Mouse (Mus musculus) neural tube, embryonic 14.5 days (tissue): ENCODE data around the gene Gm10600. TPM values are rescaled to one million over a fixed set of nuclear protein-coding genes. Genes with fewer than 3 reads are reported as not detected.
"Not testable (repeated sequence)": the region's sequence is repeated elsewhere in the genome, so short reads cannot be mapped to it uniquely, and the experiment has no call there.

ENCODE experiments used
- ATAC-seq: fragments of 200-750 bp; cut with Nextera tagmentation; 2 replicates; pipeline ENCODE4 v1.8.0; 2017; ENCODE audit warnings: low read depth, mild to moderate bottlenecking, moderate TSS enrichment, moderate library complexity
- H3K27ac ChIP-seq: fragments of 300-500 bp; sonication (generic); 2 replicates; pipeline ENCODE4 v1.5.1; 2014; ENCODE audit warnings: low read depth, mild to moderate bottlenecking, control low read depth, low read length, moderate library complexity, mixed read lengths
- H3K27me3 ChIP-seq: fragments of 300-500 bp; sonication (generic); 2 replicates; pipeline ENCODE4 v1.6.1; 2014; ENCODE audit warnings: low read length; ENCODE audit not compliant: control insufficient read depth, insufficient read depth
- H3K36me3 ChIP-seq: fragments of 300-500 bp; sonication (generic); 2 replicates; pipeline ENCODE4 v1.6.1; 2014; ENCODE audit warnings: low read length, mixed read lengths; ENCODE audit not compliant: control insufficient read depth, insufficient read depth
- H3K4me1 ChIP-seq: fragments of 300-500 bp; sonication (generic); 2 replicates; pipeline ENCODE4 v1.6.1; 2014; ENCODE audit warnings: low read length; ENCODE audit not compliant: control insufficient read depth, insufficient read depth
- H3K4me2 ChIP-seq: fragments of 300-500 bp; sonication (generic); 2 replicates; pipeline ENCODE4 v1.6.1; 2014; ENCODE audit warnings: mild to moderate bottlenecking, low read depth, low read length, control low read depth
- H3K4me3 ChIP-seq: fragments of 300-500 bp; sonication (generic); 2 replicates; pipeline ENCODE4 v1.5.1; 2014; ENCODE audit warnings: low read depth, low read length, control low read depth, mixed read lengths
- H3K9ac ChIP-seq: fragments of 300-500 bp; sonication (generic); replicated peaks from 2 replicates; pipeline ENCODE4 v1.6.1; 2014; ENCODE audit warnings: low read depth, mild to moderate bottlenecking, control low read depth, low read length, mixed read lengths
- H3K9me3 ChIP-seq: fragments of 300-500 bp; sonication (generic); 2 replicates; pipeline ENCODE4 v1.6.1; 2016; ENCODE audit warnings: low read length; ENCODE audit not compliant: control insufficient read depth
- WGBS: fragments of 180-500 bp; shearing (Covaris S2); extraction: QIAGEN DNeasy Blood & Tissue Kit; methylation state at CpG from one replicate; pipeline ENCODE4 v1.1.7; 2014; 5-methylcytosine and 5-hydroxymethylcytosine counted together
- polyA plus RNA-seq: library from polyadenylated mRNA; unstranded; fragments of >200 nt; fragmentation: Nextera tagmentation; extraction: Ambion mirVana; gene quantifications from 2 replicates; pipeline ENCODE4 v1.2.1, GENCODE M21; 2014

The Gm10600 gene
- 0.20 TPM in 1 of 2 replicates, not detected in the other for polyA plus RNA-seq

DNA sequence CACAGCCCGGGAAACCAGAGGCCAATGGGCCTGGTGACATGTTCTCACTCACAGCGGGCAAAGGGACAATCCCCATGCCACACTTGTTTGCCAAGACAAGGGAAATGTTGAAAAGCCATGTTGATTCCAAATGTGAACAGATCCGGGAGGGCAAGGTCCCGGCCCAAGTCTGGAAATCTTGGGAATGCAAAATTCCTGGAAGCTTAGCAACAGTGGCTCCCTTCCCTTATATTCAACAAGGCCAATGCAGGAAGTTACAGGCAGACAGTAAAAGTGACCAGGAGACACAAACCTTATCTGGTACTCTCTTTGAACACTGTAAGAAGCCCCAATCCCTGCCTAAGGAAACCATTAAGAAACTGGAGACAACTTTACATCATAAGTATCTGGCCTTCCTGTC lies at the start of gene Gm10600:
TSS of gene Gm10600 (plus strand) at position 301 of the 400 bp plus-strand sequence.
- H3K9me3 ChIP-seq, H3K27me3 ChIP-seq, H3K4me3 ChIP-seq, H3K36me3 ChIP-seq, ATAC-seq, H3K9ac ChIP-seq, H3K4me2 ChIP-seq, H3K27ac ChIP-seq, H3K4me1 ChIP-seq: not testable (repeated sequence)
- WGBS: no CpG with 5 or more reads among the region's 4 CpGs

DNA sequence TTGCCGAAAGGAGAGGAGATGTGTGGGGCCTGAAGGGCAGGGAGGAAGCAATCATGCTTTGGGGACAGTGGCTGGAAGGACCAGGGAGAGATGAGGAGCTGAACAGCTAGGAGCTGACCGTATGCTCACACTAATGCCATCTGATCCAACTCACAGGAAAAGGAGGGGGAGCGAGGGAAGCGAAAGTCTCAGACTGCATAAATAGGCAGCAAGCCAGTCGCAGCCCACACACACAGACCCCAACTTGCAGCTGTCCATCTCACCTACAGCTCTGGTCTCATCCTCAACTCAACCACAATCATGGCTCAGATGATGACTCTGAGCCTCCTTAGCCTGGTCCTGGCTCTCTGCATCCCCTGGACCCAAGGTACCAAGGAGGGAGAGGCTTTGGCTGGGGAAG lies 15.0 kb downstream of the Gm10600 start, which contains the start of gene Ccl21b:
TSS of gene Ccl21b (plus strand) at position 301 of the 400 bp plus-strand sequence.
- not testable (repeated sequence) for H3K4me3 ChIP-seq, H3K27ac ChIP-seq, H3K9me3 ChIP-seq, H3K36me3 ChIP-seq, H3K27me3 ChIP-seq, H3K4me2 ChIP-seq, H3K4me1 ChIP-seq, H3K9ac ChIP-seq, ATAC-seq
- WGBS: no CpG with 5 or more reads among the region's 5 CpGs

Other genes starting within 250 kb of the Gm10600 start
- gene Gm21093, start 205.9 kb upstream of the Gm10600 start, polyA plus RNA-seq: 1.4 and 1.6 TPM in 2 replicates
- gene Gm3893, start 149.4 kb upstream of the Gm10600 start, polyA plus RNA-seq: not detected in 2 replicates
- gene Gm13304, start 125.8 kb upstream of the Gm10600 start, polyA plus RNA-seq: not detected in 2 replicates
- 3.1 and 3.8 TPM in 2 replicates for gene Gm13306, start 87.2 kb upstream of the Gm10600 start, polyA plus RNA-seq
- gene Gm13305, start 72.0 kb upstream of the Gm10600 start, polyA plus RNA-seq: 0.50 TPM in 1 of 2 replicates, not detected in the other
- gene Ccl21b, start 15.1 kb downstream of the Gm10600 start, polyA plus RNA-seq: not detected in 2 replicates
- gene Gm21953, start 53.6 kb downstream of the Gm10600 start, polyA plus RNA-seq: not detected in 2 replicates
- not detected in 2 replicates for gene Fam205a3, start 77.7 kb downstream of the Gm10600 start, polyA plus RNA-seq
- gene Gm21586, start 198.7 kb downstream of the Gm10600 start, polyA plus RNA-seq: not detected in 2 replicates
- 0.12 and 0.67 TPM in 2 replicates for gene Gm2163, start 226.1 kb downstream of the Gm10600 start, polyA plus RNA-seq